8 mouse cellular contexts compared by ENCODE assay signal in genomic region chr13:21914599-21914998, GRCm38 (mm10). TPM values are rescaled to one million over a fixed set of nuclear protein-coding genes. Genes with fewer than 3 reads are reported as not detected.
DNase-seq lines count a peak whose midpoint lies in the region; ATAC-seq lines count a peak whose summit lies in the region.

No protein-coding gene starts in this region.

- H3K9me3 ChIP-seq in midbrain, embryonic 10.5 days (replicated peaks) = no peaks in the 10 kb centered on the region
- H3K9me3 ChIP-seq in midbrain, embryonic 15.5 days = no peaks in the 10 kb centered on the region
- H3K9me3 ChIP-seq in forebrain, embryonic 12.5 days = no peaks in the 10 kb centered on the region
- no peaks in the 10 kb centered on the region for H3K9me3 ChIP-seq in hindbrain, embryonic 14.5 days (ENCODE audit: control insufficient read depth, low read length)

- WGBS in midbrain, embryonic 10.5 days = 1% methylated on average over 14 of the region's 14 CpGs
- WGBS in midbrain, embryonic 15.5 days = 4% methylated on average over 14 of the region's 14 CpGs
- 3% methylated on average over 14 of the region's 14 CpGs for WGBS in forebrain, embryonic 12.5 days
- 5% methylated on average over 14 of the region's 14 CpGs for WGBS in hindbrain, embryonic 14.5 days

- peak overlapping the region; percentile 45 for H3K4me3 ChIP-seq in midbrain, embryonic 10.5 days
- no peak overlapping the region for H3K4me3 ChIP-seq in midbrain, embryonic 15.5 days
- peak overlapping the region; percentile 25 for H3K4me3 ChIP-seq in forebrain, embryonic 12.5 days (replicated peaks)
- H3K4me3 ChIP-seq in hindbrain, embryonic 14.5 days (replicated peaks; ENCODE audit: low read length) = peak overlapping the region; percentile 12; the same call in 1 of the 2 replicates

- no peaks in the 10 kb centered on the region for H3K36me3 ChIP-seq in midbrain, embryonic 10.5 days
- H3K36me3 ChIP-seq in midbrain, embryonic 15.5 days (replicated peaks) = no peaks in the 10 kb centered on the region
- H3K36me3 ChIP-seq in forebrain, embryonic 12.5 days (replicated peaks) = no peaks in the 10 kb centered on the region
- H3K36me3 ChIP-seq in hindbrain, embryonic 14.5 days (replicated peaks; ENCODE audit: control insufficient read depth, insufficient read depth) = no peaks in the 10 kb centered on the region

- ATAC-seq in midbrain, embryonic 15.5 days (replicated peaks) = no peak
- ATAC-seq in forebrain, embryonic 12.5 days (ENCODE audit: low FRiP score) = 0 out of 2 replicates have a peak, but pooled peaks have one; percentile 31
- no peak for ATAC-seq in hindbrain, embryonic 14.5 days (ENCODE audit: low FRiP score)

- DNase-seq in midbrain, embryonic 10.5 days (ENCODE audit: low spot score) = peak; percentile 86
- DNase-seq in ZHBTc4 (ENCODE audit: low read depth, low spot score) (peak; percentile 91), liver (peak; percentile 82)
- DNase-seq in hindbrain, embryonic 14.5 days (ENCODE audit: low spot score) = no peak
- DNase-seq in monocyte, adult 2 months (ENCODE audit: low read depth in 1 of 2, low spot score in 2 of 2) = peak; percentile 48 to 57
- DNase-seq in cerebellum, adult 11 months = no peak

- H3K4me2 ChIP-seq in midbrain, embryonic 15.5 days = no peak overlapping the region
- H3K4me2 ChIP-seq in forebrain, embryonic 12.5 days = peak overlapping the region; percentile 36
- peak overlapping the region; percentile 23 for H3K4me2 ChIP-seq in hindbrain, embryonic 14.5 days (replicated peaks)

- H3K27me3 ChIP-seq in midbrain, embryonic 10.5 days (ENCODE audit: low read depth, poor library complexity, severe bottlenecking) = peaks cover 26% of the 10 kb centered on the region; the same call in 1 of the 2 replicates
- peaks cover 51% of the 10 kb centered on the region for H3K27me3 ChIP-seq in midbrain, embryonic 15.5 days (replicated peaks)
- H3K27me3 ChIP-seq in forebrain, embryonic 12.5 days = peaks cover 47% of the 10 kb centered on the region
- peaks cover 64% of the 10 kb centered on the region for H3K27me3 ChIP-seq in hindbrain, embryonic 14.5 days (ENCODE audit: control insufficient read depth, insufficient read depth, low read length)

- H3K9ac ChIP-seq in midbrain, embryonic 15.5 days = no peak overlapping the region
- no peak overlapping the region for H3K9ac ChIP-seq in forebrain, embryonic 12.5 days
- no peak overlapping the region for H3K9ac ChIP-seq in hindbrain, embryonic 14.5 days

- peaks cover 40% of the 10 kb centered on the region for H3K4me1 ChIP-seq in midbrain, embryonic 10.5 days
- H3K4me1 ChIP-seq in midbrain, embryonic 15.5 days = peaks cover 11% of the 10 kb centered on the region
- H3K4me1 ChIP-seq in forebrain, embryonic 12.5 days = peaks cover 15% of the 10 kb centered on the region; the same call in 1 of the 2 replicates
- H3K4me1 ChIP-seq in hindbrain, embryonic 14.5 days (replicated peaks; ENCODE audit: control insufficient read depth, insufficient read depth, low read length) = peaks cover 3% of the 10 kb centered on the region; the same call in 1 of the 2 replicates

- H3K27ac ChIP-seq in midbrain, embryonic 10.5 days (replicated peaks) = no peak overlapping the region
- no peak overlapping the region for H3K27ac ChIP-seq in midbrain, embryonic 15.5 days
- H3K27ac ChIP-seq in forebrain, embryonic 12.5 days = no peak overlapping the region
- H3K27ac ChIP-seq in hindbrain, embryonic 14.5 days = no peak overlapping the region

RNA-seq across cellular contexts. Expression of gene Zfp184, which starts 30.3 kb away (rescaled TPM):
- 23.8 and 24.8 TPM in 2 replicates for polyA plus RNA-seq in midbrain, embryonic 10.5 days (2016; fragmentation: Nextera tagmentation; extraction: Ambion mirVana)
- polyA plus RNA-seq in midbrain, embryonic 15.5 days (2015; fragmentation: Nextera tagmentation; extraction: Ambion mirVana) = 14.0 TPM in 2 replicates
- 24.5 and 26.7 TPM in 2 replicates for polyA plus RNA-seq in forebrain, embryonic 12.5 days (2016; fragmentation: Nextera tagmentation; extraction: Ambion mirVana)
- polyA plus RNA-seq in hindbrain, embryonic 14.5 days (2014; fragmentation: Nextera tagmentation; extraction: Ambion mirVana) = 14.9 and 18.2 TPM in 2 replicates

Comparison
In these comparisons a context has a peak if more than half of its experiments do, and no peak if none do; other contexts are left out.
1. DNase-seq: peak in midbrain, embryonic 10.5 days (single experiment), ZHBTc4 (single experiment), liver (single experiment) and monocyte, adult 2 months (2 of 2); none in hindbrain, embryonic 14.5 days (single experiment) and cerebellum, adult 11 months (single experiment).